Mouse (Mus musculus) megakaryocyte-erythroid progenitor cell, adult 5-6 weeks (primary cell): ENCODE results near the gene Ptprq. TPM values are rescaled to one million over a fixed set of nuclear protein-coding genes. Genes with fewer than 3 reads are reported as not detected.

Experiments used
- ATAC-seq: replicated peaks from 2 replicates; pipeline ENCODE4 v1.8.0; 2016; ENCODE audit warnings: mild to moderate bottlenecking, inconsistent platforms; ENCODE audit not compliant: severe bottlenecking, poor library complexity, low FRiP score, low TSS enrichment
- total RNA-seq, 2 experiments: library from RNA; stranded (forward) in 1 of 2; stranded (reverse) in 1 of 2; fragments of 200-1000, 215-1000 nt in 1 of 2; fragments of >200 nt in 1 of 2; fragmentation: Nextera tagmentation in 1 of 2; gene quantifications; 2 replicates each; pipeline ENCODE4 v1.2.3; 2014 to 2017

Gene Ptprq
- total RNA-seq, 2 experiments from 2014 or later, result not detected

GRCm38 (mm10) chr10:107661970-107662369, 57.9 kb downstream of the Ptprq start:
- no peak for ATAC-seq

GRCm38 (mm10) chr10:107659141-107659540, 60.7 kb downstream of the Ptprq start:
- no peak for ATAC-seq

- ATAC-seq, result no peak
Observed at GRCm38 (mm10) chr10:107649687-107650086, 70.2 kb downstream of the Ptprq start.

GRCm38 (mm10) chr10:107628104-107628503, 91.7 kb downstream of the Ptprq start:
- no peak for ATAC-seq

GRCm38 (mm10) chr10:107626648-107627047, 93.2 kb downstream of the Ptprq start:
- ATAC-seq, result no peak

- no peak for ATAC-seq
Observed at GRCm38 (mm10) chr10:107624211-107624610, 95.6 kb downstream of the Ptprq start.

GRCm38 (mm10) chr10:107615460-107615859, 104.4 kb downstream of the Ptprq start:
- no peak for ATAC-seq

- ATAC-seq, result no peak
Observed at GRCm38 (mm10) chr10:107601371-107601770, 118.5 kb downstream of the Ptprq start.

GRCm38 (mm10) chr10:107583360-107583759, 136.5 kb downstream of the Ptprq start:
- ATAC-seq, result no peak

- ATAC-seq, result no peak
Observed at GRCm38 (mm10) chr10:107569044-107569443, 150.8 kb downstream of the Ptprq start.

- no peak for ATAC-seq
Observed at GRCm38 (mm10) chr10:107568261-107568660, 151.6 kb downstream of the Ptprq start.

GRCm38 (mm10) chr10:107562875-107563274, 157.0 kb downstream of the Ptprq start:
- no peak for ATAC-seq

- ATAC-seq, result no peak
Observed at GRCm38 (mm10) chr10:107560881-107561280, 159.0 kb downstream of the Ptprq start.

GRCm38 (mm10) chr10:107543026-107543425, 176.8 kb downstream of the Ptprq start:
- no peak for ATAC-seq

- no peak for ATAC-seq
Observed at GRCm38 (mm10) chr10:107528758-107529157, 191.1 kb downstream of the Ptprq start.

GRCm38 (mm10) chr10:107519216-107519615, 200.6 kb downstream of the Ptprq start:
- ATAC-seq, result no peak

GRCm38 (mm10) chr10:107516641-107517040, 203.2 kb downstream of the Ptprq start:
- no peak for ATAC-seq

GRCm38 (mm10) chr10:107514735-107515134, 205.1 kb downstream of the Ptprq start:
- no peak for ATAC-seq

GRCm38 (mm10) chr10:107506397-107506796, 213.5 kb downstream of the Ptprq start:
- ATAC-seq, result no peak

- ATAC-seq, result no peak
Observed at GRCm38 (mm10) chr10:107503430-107503829, 216.4 kb downstream of the Ptprq start.

GRCm38 (mm10) chr10:107502193-107502592, 217.7 kb downstream of the Ptprq start:
- no peak for ATAC-seq

- no peak for ATAC-seq
Observed at GRCm38 (mm10) chr10:107499656-107500055, 220.2 kb downstream of the Ptprq start.
